Mouse (Mus musculus) MEL (cell line): Measurements from ENCODE around the gene Pnldc1. TPM values are rescaled to one million over a fixed set of nuclear protein-coding genes. Genes with fewer than 3 reads are reported as not detected.

ENCODE experiments used
- DNase-seq: peaks from one replicate; pipeline ENCODE4 v3.0.0; 2011; ENCODE audit warnings: low read depth, low spot score
- H3K27ac ChIP-seq: 2 replicates; pipeline ENCODE4 v1.5.1; 2012; ENCODE audit warnings: low read depth, mild to moderate bottlenecking, control low read depth, low read length, moderate library complexity; ENCODE audit not compliant: control insufficient read depth
- H3K27me3 ChIP-seq, 2 experiments: fragments of 150-350 bp in 1 of 2; sonication (generic) in 1 of 2; 2 replicates each; pipeline ENCODE4 v1.6.1; 2012; ENCODE audit warnings: low read length in 2 of 2, mild to moderate bottlenecking in 2 of 2, improper control_type of control experiment in 1 of 2, moderate library complexity in 1 of 2; ENCODE audit not compliant: insufficient read depth in 2 of 2, control insufficient read depth in 1 of 2
- H3K36me3 ChIP-seq, 2 experiments: 2 replicates each; pipeline ENCODE4 v1.6.1; 2012 to 2014; ENCODE audit warnings: low read length in 2 of 2, improper control_type of control experiment in 1 of 2, inconsistent platforms in 1 of 2, mild to moderate bottlenecking in 1 of 2; ENCODE audit not compliant: insufficient read depth in 2 of 2, control insufficient read depth in 1 of 2
- H3K4me1 ChIP-seq, 2 experiments: fragments of 150-350 bp in 1 of 2; sonication (generic) in 1 of 2; 2 replicates each; pipeline ENCODE4 v1.6.1; 2012; ENCODE audit warnings: low read length in 2 of 2, improper control_type of control experiment in 1 of 2, mild to moderate bottlenecking in 1 of 2; ENCODE audit not compliant: insufficient read depth in 2 of 2, control insufficient read depth in 1 of 2
- H3K4me3 ChIP-seq, 2 experiments: fragments of 150-350 bp in 1 of 2; sonication (generic) in 1 of 2; 2 replicates each; pipeline ENCODE4 v1.5.1; 2012; ENCODE audit warnings: low read depth in 2 of 2, low read length in 2 of 2, mild to moderate bottlenecking in 2 of 2, moderate library complexity in 2 of 2, control low read depth in 1 of 2, improper control_type of control experiment in 1 of 2; ENCODE audit not compliant: control insufficient read depth in 1 of 2, insufficient read depth in 1 of 2
- H3K79me2 ChIP-seq: 2 replicates; pipeline ENCODE4 v1.6.1; 2012; ENCODE audit warnings: mild to moderate bottlenecking, low read length, moderate library complexity; ENCODE audit not compliant: control insufficient read depth, poor library complexity, insufficient read depth
- H3K9ac ChIP-seq: 2 replicates; pipeline ENCODE4 v1.6.1; 2012; ENCODE audit warnings: low read depth, mild to moderate bottlenecking, control low read depth, low read length, moderate library complexity; ENCODE audit not compliant: control insufficient read depth, poor library complexity, severe bottlenecking
- H3K9me3 ChIP-seq: fragments of 150-350 bp; sonication (generic); replicated peaks from 2 replicates; pipeline ENCODE4 v1.6.1; 2012; ENCODE audit warnings: mild to moderate bottlenecking, low read length, improper control_type of control experiment, moderate library complexity; ENCODE audit not compliant: insufficient read depth
- CHD2 ChIP-seq: IDR thresholded peaks from 2 replicates; pipeline ENCODE4 v1.6.1; 2011; ENCODE audit warnings: low read length, improper control_type of control experiment
- CTCF ChIP-seq, 3 experiments: IDR thresholded peaks in 2 of 3; conservative IDR thresholded peaks in 1 of 3; 2 replicates each; pipeline ENCODE4 v1.5.1; 2011 to 2012; ENCODE audit warnings: low read length in 3 of 3, low read depth in 2 of 3, mild to moderate bottlenecking in 2 of 3, improper control_type of control experiment in 1 of 3, inconsistent platforms in 1 of 3, mixed read lengths in 1 of 3, moderate library complexity in 1 of 3; ENCODE audit not compliant: control insufficient read depth in 1 of 3, insufficient read depth in 1 of 3, poor library complexity in 1 of 3, severe bottlenecking in 1 of 3
- E2F4 ChIP-seq: IDR thresholded peaks from 2 replicates; pipeline ENCODE4 v1.6.1; 2011; ENCODE audit warnings: low read depth, low read length, improper control_type of control experiment, borderline replicate concordance
- ELF1 ChIP-seq: IDR thresholded peaks from 2 replicates; pipeline ENCODE4 v1.6.1; 2014; ENCODE audit warnings: low read depth, mild to moderate bottlenecking, inconsistent platforms, low read length, improper control_type of control experiment, moderate library complexity
- ETS1 ChIP-seq: IDR thresholded peaks from 2 replicates; pipeline ENCODE4 v1.6.1; 2012; ENCODE audit warnings: low read depth, mild to moderate bottlenecking, inconsistent platforms, low read length, improper control_type of control experiment, moderate library complexity
- GABPA ChIP-seq: IDR thresholded peaks from 2 replicates; pipeline ENCODE4 v1.6.1; 2012; ENCODE audit warnings: low read depth, mild to moderate bottlenecking, inconsistent platforms, low read length, improper control_type of control experiment, moderate library complexity
- GATA1 ChIP-seq: IDR thresholded peaks from 2 replicates; pipeline ENCODE4 v1.6.1; 2011; ENCODE audit warnings: low read depth, low read length, improper control_type of control experiment
- HCFC1 ChIP-seq: IDR thresholded peaks from 2 replicates; pipeline ENCODE4 v1.6.1; 2012; ENCODE audit warnings: low read depth, mild to moderate bottlenecking, inconsistent platforms, low read length, improper control_type of control experiment, moderate library complexity
- KAT2A ChIP-seq: conservative IDR thresholded peaks from 2 replicates; pipeline ENCODE4 v1.6.1; 2012; ENCODE audit warnings: low read depth, low read length, improper control_type of control experiment, inconsistent platforms
- MAX ChIP-seq: IDR thresholded peaks from 2 replicates; pipeline ENCODE4 v1.6.1; 2011; ENCODE audit warnings: low read length, improper control_type of control experiment
- MAZ ChIP-seq: IDR thresholded peaks from 2 replicates; pipeline ENCODE4 v1.6.1; 2012; ENCODE audit warnings: low read depth, mild to moderate bottlenecking, inconsistent platforms, low read length, improper control_type of control experiment
- MEF2A ChIP-seq: IDR thresholded peaks from 2 replicates; pipeline ENCODE4 v1.6.1; 2014; ENCODE audit warnings: low read depth, mild to moderate bottlenecking, inconsistent platforms, low read length, improper control_type of control experiment; ENCODE audit not compliant: poor library complexity, insufficient replicate concordance, severe bottlenecking; ENCODE audit errors: extremely low read depth
- MYB ChIP-seq: IDR thresholded peaks from 2 replicates; pipeline ENCODE4 v1.6.1; 2011; ENCODE audit warnings: mild to moderate bottlenecking, low read depth, low read length, improper control_type of control experiment
- NELFE ChIP-seq: IDR thresholded peaks from 2 replicates; pipeline ENCODE4 v1.6.1; 2011; ENCODE audit warnings: low read depth, low read length, improper control_type of control experiment
- POLR2A ChIP-seq, 2 experiments: IDR thresholded peaks; 2 replicates each; pipeline ENCODE4 v1.6.1; 2011 to 2012; ENCODE audit warnings: low read length in 2 of 2, mild to moderate bottlenecking in 2 of 2, control low read depth in 1 of 2, improper control_type of control experiment in 1 of 2, low read depth in 1 of 2, moderate library complexity in 1 of 2; ENCODE audit not compliant: control insufficient read depth in 1 of 2, insufficient read depth in 1 of 2, poor library complexity in 1 of 2
- POLR2AphosphoS2 ChIP-seq: IDR thresholded peaks from 2 replicates; pipeline ENCODE4 v1.6.1; 2011; ENCODE audit warnings: low read length, improper control_type of control experiment
- SIN3A ChIP-seq: IDR thresholded peaks from 2 replicates; pipeline ENCODE4 v1.6.1; 2012; ENCODE audit warnings: low read length, improper control_type of control experiment, inconsistent platforms
- UBTF ChIP-seq: IDR thresholded peaks from 2 replicates; pipeline ENCODE4 v1.6.1; 2012; ENCODE audit warnings: low read depth, mild to moderate bottlenecking, inconsistent platforms, low read length, improper control_type of control experiment, moderate library complexity, borderline replicate concordance; ENCODE audit not compliant: insufficient read depth
- ZMIZ1 ChIP-seq: IDR thresholded peaks from 2 replicates; pipeline ENCODE4 v1.6.1; 2012; ENCODE audit warnings: low read depth, mild to moderate bottlenecking, inconsistent platforms, low read length, improper control_type of control experiment, moderate library complexity
- ZNF384 ChIP-seq: IDR thresholded peaks from 2 replicates; pipeline ENCODE4 v1.6.1; 2012; ENCODE audit warnings: low read depth, mild to moderate bottlenecking, inconsistent platforms, low read length, improper control_type of control experiment
- polyA plus RNA-seq, 2 experiments: library from polyadenylated mRNA; stranded (reverse) in 1 of 2; unstranded in 1 of 2; fragments of >175 nt in 1 of 2; fragments of >200 nt in 1 of 2; gene quantifications; 2 replicates each; pipeline versions ENCODE4 v1.2.1 to v1.2.4; 2012; ENCODE audit warnings: low replicate concordance in 2 of 2, low read depth in 1 of 2; ENCODE audit not compliant: insufficient read length in 2 of 2, insufficient read depth in 1 of 2, missing spikeins in 1 of 2
- total RNA-seq: library from RNA; depleted of rRNA; stranded (reverse); fragments of 300-350 nt; gene quantifications from 2 replicates; pipeline ENCODE4 v1.2.3, GENCODE M21; 2012

The Pnldc1 gene
- total and polyA plus RNA-seq, 3 experiments, result 0.54 to 1.1 TPM; not detected in 1

DNA sequence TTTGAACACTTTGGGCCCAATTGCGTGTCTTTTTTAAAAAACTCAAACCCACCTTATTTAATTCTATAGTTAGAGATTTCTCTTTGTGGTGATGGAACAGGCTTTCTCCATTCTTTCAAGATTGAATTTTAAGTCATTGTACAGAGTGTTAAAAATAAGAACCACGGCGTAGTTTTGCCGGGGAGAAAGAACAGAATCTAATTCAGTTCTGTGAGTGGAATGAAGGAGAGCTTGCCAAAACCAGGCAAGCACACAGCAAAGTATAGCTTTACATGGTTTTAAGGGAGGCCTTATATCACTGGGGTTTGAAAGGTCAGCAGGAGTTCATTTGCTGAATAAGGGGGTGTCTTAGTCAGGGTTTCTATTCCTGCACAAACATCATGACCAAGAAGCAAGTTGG is 65.5 kb downstream of the Pnldc1 start:
- H3K27me3 ChIP-seq, result 0 out of 4 replicates have a peak, but pooled peaks cover 0 to 5% of the 10 kb centered on the region in 2 experiments
- H3K4me1 ChIP-seq, result no peaks in the 10 kb centered on the region; a peak in 1 of 4 replicates
- H3K79me2 ChIP-seq, result no peaks in the 10 kb centered on the region
- no peak for DNase-seq
- no peak overlapping the region for H3K9ac ChIP-seq
- H3K36me3 ChIP-seq, result no peaks in the 10 kb centered on the region
- no peaks in the 10 kb centered on the region for H3K9me3 ChIP-seq
- no peak for TF ChIP-seq MEF2A
- TF ChIP-seq ELF1, result no peak
- TF ChIP-seq POLR2A (IDR thresholded peaks at IDR 0.05; ENCODE audit: control insufficient read depth in 1 of 2, insufficient read depth in 1 of 2, low read depth in 1 of 2, low read length in 2 of 2, poor library complexity in 1 of 2), result no peak
- no peak for TF ChIP-seq GABPA
- no peak for TF ChIP-seq GATA1
- no peak for TF ChIP-seq UBTF
- TF ChIP-seq CTCF (IDR thresholded peaks at IDR 0.05 in 2 of 3, conservative IDR thresholded peaks at IDR 0.05 in 1 of 3; ENCODE audit: control insufficient read depth in 1 of 3, insufficient read depth in 1 of 3, low read depth in 2 of 3, low read length in 3 of 3, poor library complexity in 1 of 3, severe bottlenecking in 1 of 3), result no peak
- no peak for TF ChIP-seq ETS1
- no peak for TF ChIP-seq CHD2
- no peak for TF ChIP-seq MAZ
- TF ChIP-seq ZMIZ1, result no peak
- TF ChIP-seq MAX, result no peak
- TF ChIP-seq KAT2A, result no peak
- no peak for TF ChIP-seq MYB
- no peak for TF ChIP-seq SIN3A
- TF ChIP-seq HCFC1, result no peak
- no peak overlapping the region for H3K27ac ChIP-seq
- H3K4me3 ChIP-seq, result no peak overlapping the region

DNA sequence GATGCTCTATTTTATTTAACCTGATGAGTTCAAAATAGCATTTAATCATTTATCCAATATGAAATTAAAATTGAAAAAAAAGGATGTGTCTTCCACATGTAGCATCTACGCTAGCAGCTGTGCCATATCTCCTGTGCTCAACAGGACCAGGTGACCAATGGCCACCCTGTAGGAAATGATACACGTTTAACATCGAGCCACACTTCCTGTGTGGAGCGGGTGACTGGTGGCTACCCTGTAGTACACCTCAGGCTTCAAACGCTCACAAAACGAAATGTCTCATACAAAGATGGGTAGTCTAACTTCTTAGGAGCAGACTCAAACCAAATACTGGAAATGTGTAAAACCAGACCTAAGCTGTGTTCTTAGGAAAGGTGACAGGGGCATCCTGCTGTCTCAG is 66.2 kb downstream of the Pnldc1 start:
- TF ChIP-seq MYB (no peak), ZMIZ1 (no peak), ZNF384 (no peak), E2F4 (no peak), POLR2AphosphoS2 (no peak), CHD2 (no peak), NELFE (no peak), MEF2A (no peak), KAT2A (no peak)
- TF ChIP-seq, all 39 proteins: peak for 0
- DNase-seq, result no peak

More for the DNA sequence above, 66.2 kb downstream of the Pnldc1 start:
- Histone ChIP-seq H3K36me3 (no peaks in the 10 kb centered on the region), H3K9ac (no peak overlapping the region), H3K79me2 (no peaks in the 10 kb centered on the region), H3K4me3 (no peak overlapping the region), H3K4me1 (no peaks in the 10 kb centered on the region; a peak in 1 of 4 replicates), H3K27me3 (0 out of 4 replicates have a peak, but pooled peaks cover 0 to 6% of the 10 kb centered on the region in 2 experiments), H3K27ac (no peak overlapping the region), H3K9me3 (no peaks in the 10 kb centered on the region)
